Mouse (Mus musculus) left cerebral cortex, adult 8-10 months (tissue): Measurements from ENCODE around the gene Trabd2b. TPM values are rescaled to one million over a fixed set of nuclear protein-coding genes. Genes with fewer than 3 reads are reported as not detected.

ENCODE experiments used
- DNase-seq, 2 experiments: peaks; one replicate each; pipeline ENCODE4 v3.0.0; 2022; ENCODE audit warnings: low spot score in 2 of 2
- total RNA-seq, 4 experiments: library from RNA; stranded (reverse); gene quantifications; 2 replicates each; pipeline ENCODE4 v1.2.4; 2022

Trabd2b gene
- total RNA-seq, 4 experiments from 2014 or later, result 4.7 to 5.3 (median 4.9) TPM

- peak in 1 of 2 experiments; percentile 30 for DNase-seq
Observed at GRCm38 (mm10) chr4:114487701-114488100, 81.2 kb downstream of the Trabd2b start.

GRCm38 (mm10) chr4:114492157-114492556 lies 85.6 kb downstream of the Trabd2b start:
- DNase-seq, result no peak

- no peak for DNase-seq
Observed at GRCm38 (mm10) chr4:114494035-114494434, 87.5 kb downstream of the Trabd2b start.

GRCm38 (mm10) chr4:114495688-114496426 lies 89.3 kb downstream of the Trabd2b start:
- DNase-seq, result no peak

GRCm38 (mm10) chr4:114499650-114500049 lies 93.1 kb downstream of the Trabd2b start:
- DNase-seq, result no peak

GRCm38 (mm10) chr4:114500317-114500716 lies 93.8 kb downstream of the Trabd2b start:
- no peak for DNase-seq

GRCm38 (mm10) chr4:114501048-114501447 lies 94.5 kb downstream of the Trabd2b start:
- DNase-seq, result no peak

GRCm38 (mm10) chr4:114501611-114502010 lies 95.1 kb downstream of the Trabd2b start:
- DNase-seq, result no peak

- no peak for DNase-seq
Observed at GRCm38 (mm10) chr4:114504227-114505041, 97.9 kb downstream of the Trabd2b start.

GRCm38 (mm10) chr4:114509601-114510000 lies 103.1 kb downstream of the Trabd2b start:
- DNase-seq, result no peak

- no peak for DNase-seq
Observed at GRCm38 (mm10) chr4:114511649-114512048, 105.1 kb downstream of the Trabd2b start.

- no peak for DNase-seq
Observed at GRCm38 (mm10) chr4:114513149-114513548, 106.6 kb downstream of the Trabd2b start.

GRCm38 (mm10) chr4:114515330-114515771 lies 108.8 kb downstream of the Trabd2b start:
- no peak for DNase-seq

- DNase-seq, result no peak
Observed at GRCm38 (mm10) chr4:114516651-114517050, 110.1 kb downstream of the Trabd2b start.

- DNase-seq, result no peak
Observed at GRCm38 (mm10) chr4:114518061-114518460, 111.5 kb downstream of the Trabd2b start.

- no peak for DNase-seq
Observed at GRCm38 (mm10) chr4:114518571-114518970, 112.0 kb downstream of the Trabd2b start.

- DNase-seq, result no peak
Observed at GRCm38 (mm10) chr4:114519321-114519720, 112.8 kb downstream of the Trabd2b start.

- DNase-seq, result no peak
Observed at GRCm38 (mm10) chr4:114519966-114520365, 113.4 kb downstream of the Trabd2b start.

- no peak for DNase-seq
Observed at GRCm38 (mm10) chr4:114523335-114524188, 117.0 kb downstream of the Trabd2b start.

- DNase-seq, result no peak
Observed at GRCm38 (mm10) chr4:114531591-114531990, 125.1 kb downstream of the Trabd2b start.
